Mouse (Mus musculus): ENCODE measurements at regions not wholly inside any gene's neighbourhood (a gene's known extent, or its start where the extent isn't known, plus 50 kb on each side); places are given as distances from the start of the nearest gene placed in this dataset.

GRCm38 (mm10) chr4:58605941-58606340 lies 52.2 kb upstream of the Lpar1 start:
- no peak for ATAC-seq (ENCODE audit: low FRiP score, low read depth)
- 83% methylated on average over 3 of the region's 3 CpGs for WGBS

More at GRCm38 (mm10) chr4:58605941-58606340, 52.2 kb upstream of the Lpar1 start:
- H3K27ac ChIP-seq (replicated peaks): no peak overlapping the region
- no peaks in the 10 kb centered on the region for H3K4me1 ChIP-seq (replicated peaks)
- no peaks in the 10 kb centered on the region for H3K9me3 ChIP-seq
- no peak overlapping the region for H3K4me2 ChIP-seq
- no peaks in the 10 kb centered on the region for H3K36me3 ChIP-seq
- no peak overlapping the region for H3K4me3 ChIP-seq
- no peaks in the 10 kb centered on the region for H3K27me3 ChIP-seq
- no peak overlapping the region for H3K9ac ChIP-seq
